Mouse (Mus musculus) limb, embryonic 11.5 days (tissue): ENCODE data around the gene Gm28308. TPM values are rescaled to one million over a fixed set of nuclear protein-coding genes. Genes with fewer than 3 reads are reported as not detected.

Source experiments
- ATAC-seq: fragments of 200-750 bp; cut with Nextera tagmentation; 2 replicates; pipeline ENCODE4 v1.8.0; 2017; ENCODE audit warnings: low read depth; ENCODE audit not compliant: insufficient number of reproducible peaks, low FRiP score, low TSS enrichment
- DNase-seq: peaks from one replicate; pipeline ENCODE4 v3.0.0-alpha.2; 2015; ENCODE audit warnings: low spot score
- H3K27ac ChIP-seq: fragments of 300-500 bp; sonication (generic); replicated peaks from 2 replicates; pipeline ENCODE4 v1.5.1; 2014; ENCODE audit warnings: low read depth, mild to moderate bottlenecking, low read length
- H3K27me3 ChIP-seq: fragments of 300-500 bp; sonication (generic); 2 replicates; pipeline ENCODE4 v1.6.1; 2014; ENCODE audit warnings: mild to moderate bottlenecking, low read length, mixed read lengths; ENCODE audit not compliant: control insufficient read depth, insufficient read depth
- H3K36me3 ChIP-seq: fragments of 300-500 bp; sonication (generic); 2 replicates; pipeline ENCODE4 v1.6.1; 2014; ENCODE audit warnings: mild to moderate bottlenecking, low read length, moderate library complexity, mixed read lengths; ENCODE audit not compliant: control insufficient read depth, insufficient read depth
- H3K4me1 ChIP-seq: fragments of 300-500 bp; sonication (generic); 2 replicates; pipeline ENCODE4 v1.6.1; 2014; ENCODE audit warnings: low read length, mixed read lengths; ENCODE audit not compliant: control insufficient read depth, insufficient read depth
- H3K4me2 ChIP-seq: fragments of 300-500 bp; sonication (generic); 2 replicates; pipeline ENCODE4 v1.6.1; 2014; ENCODE audit warnings: low read depth, mild to moderate bottlenecking, moderate library complexity; ENCODE audit not compliant: severe bottlenecking
- H3K4me3 ChIP-seq: fragments of 300-500 bp; sonication (generic); 2 replicates; pipeline ENCODE4 v1.5.1; 2014; ENCODE audit warnings: low read depth, low read length
- H3K9ac ChIP-seq: fragments of 300-500 bp; sonication (generic); 2 replicates; pipeline ENCODE4 v1.6.1; 2014; ENCODE audit warnings: mild to moderate bottlenecking, low read length
- H3K9me3 ChIP-seq: fragments of 300-500 bp; sonication (generic); 2 replicates; pipeline ENCODE4 v1.6.1; 2016; ENCODE audit warnings: low read length; ENCODE audit not compliant: control insufficient read depth
- whole genome bisulfite sequencing: fragments of 180-500 bp; shearing (Covaris S2); extraction: QIAGEN DNeasy Blood & Tissue Kit; methylation state at CpG from one replicate; pipeline ENCODE4 v1.1.7; 2014; 5-methylcytosine and 5-hydroxymethylcytosine counted together
- polyA plus RNA-seq: library from polyadenylated mRNA; unstranded; fragments of >200 nt; fragmentation: Nextera tagmentation; extraction: Ambion mirVana; gene quantifications from 2 replicates; pipeline ENCODE4 v1.2.1, GENCODE M21; 2014

Gene Gm28308
- polyA plus RNA-seq, 1 experiment from 2014 or later: 1.3 TPM

DNA sequence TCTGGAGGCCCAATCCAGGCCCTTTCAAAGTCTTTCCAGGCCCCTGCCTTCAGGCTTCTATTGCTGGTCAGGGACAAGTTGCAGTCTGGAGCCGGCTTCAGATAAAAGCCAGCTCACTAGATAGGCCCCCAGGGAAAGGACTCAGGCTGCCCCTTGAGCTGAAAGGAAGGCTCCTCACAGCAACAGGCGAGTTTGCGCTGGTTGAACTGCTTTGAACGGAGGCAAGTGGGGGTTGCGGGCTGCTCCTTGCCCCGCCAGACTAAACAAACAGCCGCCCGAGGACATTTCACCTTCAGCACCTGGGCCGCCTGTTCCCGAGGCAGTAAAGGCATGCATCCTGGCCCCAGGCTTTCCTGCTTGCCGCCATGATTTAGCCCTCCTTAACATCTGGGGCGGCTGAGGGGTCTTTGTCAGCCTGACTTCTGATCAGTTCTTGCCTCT lies 30.6 kb upstream of the Gm28308 start:
- peaks cover 17% of the 10 kb centered on the region for H3K4me1 ChIP-seq
- no peaks in the 10 kb centered on the region for H3K27me3 ChIP-seq
- ATAC-seq (no peak), DNase-seq (peak; percentile 80)
- no peaks in the 10 kb centered on the region for H3K36me3 ChIP-seq
- 0% methylated on average over 12 of the region's 12 CpGs for WGBS
- no peaks in the 10 kb centered on the region for H3K9me3 ChIP-seq
- H3K27ac ChIP-seq: peak overlapping the region; percentile 99
- H3K9ac ChIP-seq: peak overlapping the region; percentile 100
- peak overlapping the region; percentile 83 for H3K4me2 ChIP-seq
- peak overlapping the region; percentile 99 for H3K4me3 ChIP-seq

DNA sequence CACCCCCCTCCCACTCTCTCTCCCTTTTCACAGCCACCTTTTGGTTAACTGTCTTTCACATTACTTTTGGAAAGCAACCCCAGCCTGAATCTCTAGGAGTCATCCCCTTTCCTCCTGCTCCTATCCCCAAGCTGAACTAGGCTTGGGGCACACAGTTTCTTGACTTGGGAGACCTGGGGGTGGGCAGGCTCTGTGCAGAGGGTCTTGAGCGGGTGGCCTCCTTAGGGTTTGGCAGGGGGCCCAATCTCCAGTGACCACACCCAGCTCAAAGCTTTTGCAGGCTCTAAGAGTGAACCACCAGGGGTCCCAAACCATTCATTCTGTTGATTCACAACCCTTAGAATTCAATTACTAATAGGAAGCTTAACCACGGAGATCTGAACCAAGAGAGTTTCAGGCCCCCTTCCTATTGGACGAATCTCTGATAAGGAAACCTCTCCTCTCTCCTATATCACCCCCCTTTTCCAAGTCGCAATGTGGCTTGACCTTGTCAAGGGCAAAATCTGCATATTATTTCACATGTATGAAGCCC lies 29.7 kb upstream of the Gm28308 start:
- 2% methylated on average over 4 of the region's 4 CpGs for WGBS
- peak overlapping the region; percentile 99 for H3K27ac ChIP-seq
- peak overlapping the region; percentile 83 for H3K4me2 ChIP-seq
- DNase-seq (no peak), ATAC-seq (no peak)
- peak overlapping the region; percentile 99 for H3K4me3 ChIP-seq
- peak overlapping the region; percentile 100 for H3K9ac ChIP-seq
- H3K4me1 ChIP-seq: peaks cover 15% of the 10 kb centered on the region
- no peaks in the 10 kb centered on the region for H3K9me3 ChIP-seq
- H3K27me3 ChIP-seq: no peaks in the 10 kb centered on the region
- no peaks in the 10 kb centered on the region for H3K36me3 ChIP-seq

DNA sequence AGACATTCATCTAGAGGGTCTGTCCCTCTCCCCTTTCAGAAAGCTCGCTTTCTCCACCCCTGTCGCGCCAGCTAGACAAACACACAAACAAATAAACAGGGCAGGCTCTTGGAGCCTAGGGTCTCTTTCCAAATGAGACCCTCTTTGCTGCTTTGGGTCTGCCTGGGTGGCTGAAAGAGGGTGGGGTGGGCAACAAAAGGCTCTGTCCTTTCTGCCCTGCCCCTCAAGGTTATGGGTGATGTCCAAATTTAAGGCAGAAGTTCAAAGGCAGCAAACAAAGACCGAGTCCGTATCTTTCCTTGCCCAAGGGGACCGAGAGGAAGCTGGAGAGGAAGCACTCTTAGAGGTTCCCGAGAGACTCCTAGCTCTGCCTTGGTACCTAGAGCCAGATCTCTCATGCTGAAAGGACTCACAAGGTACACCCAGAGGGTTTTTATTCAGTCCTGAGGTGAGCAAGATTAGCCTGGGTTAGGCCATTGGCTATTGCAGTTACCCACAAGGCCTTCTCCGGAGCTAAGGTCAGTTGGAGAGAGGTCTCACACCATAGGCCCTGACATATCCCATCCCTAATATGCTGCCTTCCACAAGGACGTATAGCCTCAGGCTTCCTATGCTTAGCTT lies 28.0 kb upstream of the Gm28308 start:
- WGBS: 2% methylated on average over 9 of the region's 9 CpGs
- H3K4me2 ChIP-seq: peak overlapping the region; percentile 83
- peak overlapping the region; percentile 100 for H3K9ac ChIP-seq

DNA sequence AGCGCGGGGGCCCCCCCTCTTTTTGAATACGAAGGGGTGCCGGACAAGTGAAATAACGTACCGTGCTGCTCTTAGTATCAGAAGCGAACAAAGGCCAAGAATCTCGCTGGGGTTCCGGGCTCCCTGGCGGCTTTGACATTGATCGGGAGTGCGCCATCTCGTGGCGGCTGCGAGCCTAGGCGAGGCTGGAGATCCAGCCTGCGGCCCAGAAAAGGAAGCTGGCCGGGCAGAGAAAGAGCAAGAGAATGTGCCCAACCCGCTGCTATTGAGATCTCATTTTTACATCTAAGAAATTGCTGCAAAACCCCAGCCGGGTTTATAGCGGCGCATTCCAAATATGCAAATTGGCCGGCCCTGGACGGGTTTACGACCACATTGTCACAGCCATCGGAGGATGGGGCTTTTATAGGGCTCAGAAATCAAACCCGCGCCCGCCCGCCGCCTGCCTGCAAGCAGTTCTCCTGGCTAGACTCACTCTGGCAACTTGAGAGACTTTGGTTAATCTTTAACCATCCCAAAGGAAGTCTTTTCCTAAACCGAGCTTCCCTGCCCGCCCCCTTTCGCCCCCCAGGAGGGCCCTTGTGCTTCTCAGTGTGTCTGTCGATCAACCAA lies 27.4 kb upstream of the Gm28308 start, which contains the start of gene Hoxa10:
Gene Hoxa10, minus strand, starts transcription at position 466 of the 612 bp plus-strand sequence.
- H3K4me1 ChIP-seq: peaks cover 15% of the 10 kb centered on the region
- peak; percentile 45 for ATAC-seq

More for the DNA sequence above, 28.0 kb upstream of the Gm28308 start:
- H3K9me3 ChIP-seq: no peaks in the 10 kb centered on the region
- DNase-seq (peak; percentile 68), ATAC-seq (no peak)
- peak overlapping the region; percentile 99 for H3K4me3 ChIP-seq
- H3K27me3 ChIP-seq: no peaks in the 10 kb centered on the region
- peak overlapping the region; percentile 99 for H3K27ac ChIP-seq
- H3K36me3 ChIP-seq: no peaks in the 10 kb centered on the region
- peaks cover 15% of the 10 kb centered on the region for H3K4me1 ChIP-seq

DNA sequence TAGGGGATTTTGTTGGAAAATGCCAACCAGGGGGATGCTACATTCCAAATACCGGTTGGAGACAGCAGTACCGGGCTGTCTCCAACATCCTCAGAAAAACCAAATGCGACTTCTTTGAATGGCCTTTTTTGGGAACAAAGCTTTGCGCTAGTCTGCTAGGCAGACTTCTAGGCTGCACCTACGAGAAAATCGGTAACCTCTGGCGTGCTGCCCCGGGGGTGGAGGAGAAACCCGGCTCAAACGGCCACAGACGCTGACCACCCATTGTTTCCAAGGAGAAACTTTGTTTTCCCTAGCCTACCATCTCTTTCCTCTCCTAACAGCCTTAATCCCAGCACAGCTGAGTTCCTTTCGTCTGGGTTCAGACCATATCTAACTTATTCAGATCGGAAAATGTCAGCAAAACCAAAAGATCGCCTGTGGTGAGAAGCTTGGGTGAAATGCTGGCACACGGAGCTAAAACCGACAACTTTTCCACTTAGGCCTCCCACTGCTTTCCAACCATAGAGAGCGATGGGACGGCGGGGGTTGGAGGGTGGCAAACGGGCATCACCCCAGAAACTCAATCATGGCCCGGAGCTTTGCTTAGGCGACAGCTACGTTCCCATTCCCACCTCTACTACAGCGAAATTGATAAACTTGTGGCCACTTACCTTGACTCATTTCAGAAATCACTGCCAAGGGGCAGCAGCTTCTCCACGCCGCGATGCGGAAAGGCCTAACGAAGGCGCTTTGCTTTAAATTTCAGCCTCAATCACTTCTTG lies 26.7 kb upstream of the Gm28308 start:
- under 1% methylated on average over 30 of the region's 30 CpGs for WGBS
- Histone ChIP-seq H3K4me1 (peaks cover 15% of the 10 kb centered on the region), H3K4me3 (peak overlapping the region; percentile 99), H3K9me3 (no peaks in the 10 kb centered on the region), H3K27ac (peak overlapping the region; percentile 99), H3K36me3 (no peaks in the 10 kb centered on the region), H3K4me2 (peak overlapping the region; percentile 83), H3K27me3 (no peaks in the 10 kb centered on the region), H3K9ac (peak overlapping the region; percentile 100)
- DNase-seq (peak; percentile 73), ATAC-seq (no peak)

More for the DNA sequence above, 27.4 kb upstream of the Gm28308 start, which contains the start of gene Hoxa10:
- Histone ChIP-seq H3K36me3 (no peaks in the 10 kb centered on the region), H3K4me3 (peak within 1 kb of the TSS; percentile 99), H3K9me3 (no peaks in the 10 kb centered on the region), H3K9ac (peak within 1 kb of the TSS; percentile 100), H3K4me2 (peak within 1 kb of the TSS; percentile 83), H3K27me3 (no peaks in the 10 kb centered on the region), H3K27ac (peak within 1 kb of the TSS; percentile 99)
- DNase-seq: no peak
- WGBS: under 1% methylated on average over 35 of the region's 35 CpGs

DNA sequence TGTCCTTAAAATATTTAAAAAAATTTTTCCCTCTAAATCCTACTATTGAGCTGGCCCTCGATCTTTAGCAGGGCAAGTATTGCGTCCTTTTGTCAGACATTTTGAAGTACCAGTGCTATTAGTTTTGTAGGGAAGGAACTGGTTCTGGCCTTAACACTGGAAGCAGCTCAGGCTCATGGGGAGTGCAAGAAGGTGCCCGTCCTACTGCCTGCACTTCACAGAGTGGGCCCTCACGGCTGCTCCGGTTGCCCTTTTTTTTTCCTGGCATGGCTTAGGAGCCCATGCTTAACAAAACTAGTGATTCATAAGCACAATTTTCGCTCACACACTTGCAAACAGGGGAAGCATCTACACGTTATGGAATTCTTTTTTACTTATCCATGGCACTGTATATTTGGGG lies 25.8 kb upstream of the Gm28308 start:
- Histone ChIP-seq H3K4me3 (peak overlapping the region; percentile 99), H3K9ac (peak overlapping the region; percentile 100), H3K36me3 (peaks cover 1% of the 10 kb centered on the region; the same call in 1 of the 2 replicates), H3K4me1 (peaks cover 15% of the 10 kb centered on the region), H3K27me3 (no peaks in the 10 kb centered on the region), H3K27ac (peak overlapping the region; percentile 99), H3K9me3 (no peaks in the 10 kb centered on the region), H3K4me2 (peak overlapping the region; percentile 75)
- ATAC-seq (no peak), DNase-seq (peak; percentile 75)
- 0% methylated on average over 7 of the region's 7 CpGs for WGBS

DNA sequence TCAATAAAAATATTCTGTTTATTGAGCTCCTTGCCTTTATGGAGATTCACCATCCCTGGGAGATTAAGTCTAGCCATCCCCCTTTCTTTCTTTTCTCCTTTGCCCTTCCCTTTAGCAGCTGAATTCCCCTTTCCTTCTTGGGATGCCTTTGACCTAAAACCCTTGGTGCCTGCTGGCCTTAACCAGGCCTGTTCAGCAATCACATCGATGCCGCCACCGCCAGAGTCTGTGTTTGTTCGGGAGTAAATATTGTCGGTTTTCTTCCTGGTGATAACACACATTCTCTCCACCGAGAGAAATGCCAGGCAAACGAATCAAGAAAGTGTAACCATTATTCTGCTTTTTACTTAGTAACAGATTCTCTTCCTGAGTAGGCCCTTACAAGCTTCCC lies 25.0 kb upstream of the Gm28308 start:
- H3K9me3 ChIP-seq: no peaks in the 10 kb centered on the region
- peak overlapping the region; percentile 100 for H3K9ac ChIP-seq
- no peaks in the 10 kb centered on the region for H3K27me3 ChIP-seq
- peaks cover 12% of the 10 kb centered on the region for H3K4me1 ChIP-seq
- DNase-seq (peak; percentile 69), ATAC-seq (no peak)
- WGBS: 0% methylated on average over 7 of the region's 7 CpGs
- H3K27ac ChIP-seq: peak overlapping the region; percentile 99
- peak overlapping the region; percentile 75 for H3K4me2 ChIP-seq
- H3K36me3 ChIP-seq: peaks cover 2% of the 10 kb centered on the region; the same call in 1 of the 2 replicates
- peak overlapping the region; percentile 99 for H3K4me3 ChIP-seq
